Mouse (Mus musculus) inflammation-experienced regulatory T-cells (primary cell): ENCODE measurements around the gene Olfr1454. TPM values are rescaled to one million over a fixed set of nuclear protein-coding genes. Genes with fewer than 3 reads are reported as not detected.

Experiments used
- polyA plus RNA-seq, 2 experiments: library from polyadenylated mRNA; unstranded; fragments of 100-300 nt; shearing (Covaris generic); gene quantifications; one replicate each; pipeline ENCODE4 v1.2.1; 2017

Gene Olfr1454
- not detected for polyA plus RNA-seq

GRCm38 (mm10) chr19:13060310-13060709 lies at the start of gene Olfr1454:
Gene Olfr1454 (plus strand): TSS chr19:13060610.

GRCm38 (mm10) chr19:13028227-13028626 lies 32.2 kb upstream of the Olfr1454 start, which contains the start of gene Olfr1453:
Gene Olfr1453 (minus strand): TSS chr19:13028327.

GRCm38 (mm10) chr19:13097791-13098190 lies 37.4 kb downstream of the Olfr1454 start, which contains the start of gene Olfr1457:
Gene Olfr1457 (minus strand): TSS chr19:13097891.

GRCm38 (mm10) chr19:13106675-13107074 lies 46.3 kb downstream of the Olfr1454 start, which contains the start of gene Olfr1458:
Gene Olfr1458 (minus strand): TSS chr19:13106775.

Other genes starting within 250 kb of the Olfr1454 start
- gene Gm5244, start 213.9 kb upstream of the Olfr1454 start, polyA plus RNA-seq: not detected
- gene Olfr1444, start 203.3 kb upstream of the Olfr1454 start, polyA plus RNA-seq: under 1 TPM in 1 of 2 experiments, not detected in 1; 0.53 TPM
- not detected for gene Olfr1445, start 176.8 kb upstream of the Olfr1454 start, polyA plus RNA-seq
- under 1 TPM in 1 of 2 experiments, not detected in 1; 0.51 TPM for gene Olfr1446, start 167.1 kb upstream of the Olfr1454 start, polyA plus RNA-seq
- gene Olfr1447, start 156.9 kb upstream of the Olfr1454 start, polyA plus RNA-seq: not detected
- under 1 TPM; 0.04 to 0.70 TPM for gene Olfr1448, start 136.2 kb upstream of the Olfr1454 start, polyA plus RNA-seq
- not detected for gene Olfr1449, start 129.8 kb upstream of the Olfr1454 start, polyA plus RNA-seq
- under 1 TPM in 1 of 2 experiments, not detected in 1; 0.97 TPM for gene Olfr1450, start 110.4 kb upstream of the Olfr1454 start, polyA plus RNA-seq
- gene Olfr1451, start 65.6 kb upstream of the Olfr1454 start, polyA plus RNA-seq: 1 to 10 TPM in 1 of 2 experiments, not detected in 1; 2.2 TPM
- gene Olfr1453, start 32.3 kb upstream of the Olfr1454 start, polyA plus RNA-seq: not detected
- gene Olfr1457, start 37.3 kb downstream of the Olfr1454 start, polyA plus RNA-seq: 1 to 10 TPM in 1 of 2 experiments, not detected in 1; 1.1 TPM
- gene Olfr1458, start 46.2 kb downstream of the Olfr1454 start, polyA plus RNA-seq: under 1 TPM in 1 of 2 experiments, not detected in 1; 0.77 TPM
- under 1 TPM; 0.07 to 0.38 TPM for gene Olfr1459, start 88.9 kb downstream of the Olfr1454 start, polyA plus RNA-seq
- under 1 TPM in 1 of 2 experiments, not detected in 1; 0.71 TPM for gene Olfr1461, start 102.4 kb downstream of the Olfr1454 start, polyA plus RNA-seq
- gene Olfr1462, start 125.1 kb downstream of the Olfr1454 start, polyA plus RNA-seq: under 1 TPM in 1 of 2 experiments, not detected in 1; 0.05 TPM
- not detected for gene Olfr1463, start 170.7 kb downstream of the Olfr1454 start, polyA plus RNA-seq